Mouse (Mus musculus) CD8-positive naive resting alpha-beta T cell, adult 2 months (primary cell): ENCODE data around the gene Thap3.

ENCODE experiments used
- DNase-seq, 2 experiments: peaks; one replicate each; pipeline ENCODE4 v3.0.0; 2022; ENCODE audit warnings: low read depth in 2 of 2, low spot score in 2 of 2

Thap3 gene

GRCm38 (mm10) chr4:151933505-151934214, 55.1 kb downstream of the Thap3 start, which contains the start of gene Dnajc11:
Dnajc11 (plus strand) TSS chr4:151933691.
- peak; percentile 98 to 99 for DNase-seq
